Mouse (Mus musculus) kidney, embryonic 15.5 days (tissue): Measurements from ENCODE around the gene Tbc1d2b. TPM values are rescaled to one million over a fixed set of nuclear protein-coding genes. Genes with fewer than 3 reads are reported as not detected.
A peak's percentile ranks its signal among the peaks of the same experiment; 100 is the strongest.

Experiments used
- ATAC-seq: fragments of 200-750 bp; cut with Nextera tagmentation; replicated peaks from 2 replicates; pipeline ENCODE4 v1.8.0; 2017; ENCODE audit warnings: moderate TSS enrichment; ENCODE audit not compliant: low FRiP score
- H3K27ac ChIP-seq: fragments of 300-500 bp; sonication (generic); 2 replicates; pipeline ENCODE4 v1.5.1; 2015; ENCODE audit warnings: mild to moderate bottlenecking, inconsistent platforms
- H3K27me3 ChIP-seq: fragments of 300-500 bp; sonication (generic); 2 replicates; pipeline ENCODE4 v1.6.1; 2015; ENCODE audit warnings: inconsistent platforms
- H3K36me3 ChIP-seq: fragments of 300-500 bp; sonication (generic); 2 replicates; pipeline ENCODE4 v1.6.1; 2015; ENCODE audit warnings: inconsistent platforms
- H3K4me1 ChIP-seq: fragments of 300-500 bp; sonication (generic); 2 replicates; pipeline ENCODE4 v1.6.1; 2015; ENCODE audit warnings: inconsistent platforms
- H3K4me2 ChIP-seq: fragments of 300-500 bp; sonication (generic); 2 replicates; pipeline ENCODE4 v1.6.1; 2015; ENCODE audit warnings: moderate library complexity, mild to moderate bottlenecking, inconsistent platforms
- H3K4me3 ChIP-seq: fragments of 300-500 bp; sonication (generic); replicated peaks from 2 replicates; pipeline ENCODE4 v1.5.1; 2015; ENCODE audit warnings: mild to moderate bottlenecking, inconsistent platforms
- H3K9ac ChIP-seq: fragments of 300-500 bp; sonication (generic); 2 replicates; pipeline ENCODE4 v1.6.1; 2015; ENCODE audit warnings: mild to moderate bottlenecking, inconsistent platforms
- H3K9me3 ChIP-seq: fragments of 300-500 bp; sonication (generic); replicated peaks from 2 replicates; pipeline ENCODE4 v1.6.1; 2016; ENCODE audit warnings: inconsistent platforms
- WGBS: fragments of 180-500 bp; shearing (Covaris S2); methylation state at CpG from one replicate; pipeline ENCODE4 v1.1.7; 2015; ENCODE audit warnings: mixed read lengths; 5-methylcytosine and 5-hydroxymethylcytosine counted together
- polyA plus RNA-seq: library from polyadenylated mRNA; unstranded; fragments of >200 nt; fragmentation: Nextera tagmentation; extraction: Ambion mirVana; gene quantifications from 2 replicates; pipeline ENCODE4 v1.2.1, GENCODE M21; 2015

Tbc1d2b gene
- polyA plus RNA-seq, 1 experiment from 2014 or later: 12.7 TPM

GRCm38 (mm10) chr9:90173330-90173729 lies 97.3 kb downstream of the Tbc1d2b start:
- Histone ChIP-seq H3K27me3 (no peaks in the 10 kb centered on the region), H3K9ac (no peak overlapping the region), H3K36me3 (peaks cover 24% of the 10 kb centered on the region), H3K27ac (no peak overlapping the region), H3K4me3 (no peak overlapping the region), H3K4me1 (no peaks in the 10 kb centered on the region), H3K9me3 (no peaks in the 10 kb centered on the region), H3K4me2 (no peak overlapping the region)
- no peak for ATAC-seq
- WGBS: 83% methylated on average over 3 of the region's 3 CpGs

- H3K9me3 ChIP-seq: no peaks in the 10 kb centered on the region
- H3K9ac ChIP-seq: no peak overlapping the region
- peaks cover 19% of the 10 kb centered on the region for H3K36me3 ChIP-seq
- H3K27me3 ChIP-seq: no peaks in the 10 kb centered on the region
- no peak overlapping the region for H3K27ac ChIP-seq
- ATAC-seq: no peak
- no peak overlapping the region for H3K4me3 ChIP-seq
- H3K4me1 ChIP-seq: no peaks in the 10 kb centered on the region
- WGBS: 80% methylated on average over 8 of the region's 8 CpGs
- H3K4me2 ChIP-seq: no peak overlapping the region
These were observed 97.9 kb downstream of the Tbc1d2b start for GRCm38 (mm10) chr9:90172528-90173321.

- no peak overlapping the region for H3K27ac ChIP-seq
- 97% methylated on average over 19 of the region's 19 CpGs for WGBS
These were observed 99.2 kb downstream of the Tbc1d2b start for GRCm38 (mm10) chr9:90171421-90171820.

GRCm38 (mm10) chr9:90169965-90170364 lies 100.6 kb downstream of the Tbc1d2b start:
- no peak for ATAC-seq
- Histone ChIP-seq H3K27ac (no peak overlapping the region), H3K4me1 (peaks cover 3% of the 10 kb centered on the region; the same call in 1 of the 2 replicates), H3K9me3 (no peaks in the 10 kb centered on the region), H3K27me3 (no peaks in the 10 kb centered on the region), H3K36me3 (peaks cover 17% of the 10 kb centered on the region), H3K4me2 (no peak overlapping the region), H3K4me3 (no peak overlapping the region), H3K9ac (no peak overlapping the region)
- 51% methylated on average over 4 of the region's 4 CpGs for WGBS

More at GRCm38 (mm10) chr9:90171421-90171820, 99.2 kb downstream of the Tbc1d2b start:
- no peak for ATAC-seq
- Histone ChIP-seq H3K4me2 (no peak overlapping the region), H3K4me3 (no peak overlapping the region), H3K9me3 (no peaks in the 10 kb centered on the region), H3K9ac (no peak overlapping the region), H3K36me3 (peaks cover 18% of the 10 kb centered on the region), H3K27me3 (no peaks in the 10 kb centered on the region), H3K4me1 (peaks cover 3% of the 10 kb centered on the region; the same call in 1 of the 2 replicates)

GRCm38 (mm10) chr9:90166615-90167014 lies 104.0 kb downstream of the Tbc1d2b start:
- H3K9ac ChIP-seq: no peak overlapping the region
- ATAC-seq: no peak
- H3K9me3 ChIP-seq: no peaks in the 10 kb centered on the region
- 0 out of 2 replicates have a peak, but pooled peaks cover 4% of the 10 kb centered on the region for H3K27me3 ChIP-seq
- peaks cover 4% of the 10 kb centered on the region for H3K36me3 ChIP-seq
- WGBS: 49% methylated on average over 5 of the region's 5 CpGs
- no peak overlapping the region for H3K27ac ChIP-seq
- H3K4me2 ChIP-seq: no peak overlapping the region
- H3K4me3 ChIP-seq: no peak overlapping the region
- peaks cover 17% of the 10 kb centered on the region for H3K4me1 ChIP-seq

GRCm38 (mm10) chr9:90165590-90165989 lies 105.0 kb downstream of the Tbc1d2b start:
- H3K4me2 ChIP-seq: no peak overlapping the region
- H3K27me3 ChIP-seq: 0 out of 2 replicates have a peak, but pooled peaks cover 4% of the 10 kb centered on the region
- no peak for ATAC-seq
- no peak overlapping the region for H3K27ac ChIP-seq
- H3K4me3 ChIP-seq: no peak overlapping the region
- H3K4me1 ChIP-seq: peaks cover 17% of the 10 kb centered on the region
- H3K9ac ChIP-seq: no peak overlapping the region
- H3K9me3 ChIP-seq: no peaks in the 10 kb centered on the region
- H3K36me3 ChIP-seq: no peaks in the 10 kb centered on the region
- 86% methylated on average over 4 of the region's 4 CpGs for WGBS

GRCm38 (mm10) chr9:90164670-90165453 lies 105.7 kb downstream of the Tbc1d2b start:
- Histone ChIP-seq H3K9ac (no peak overlapping the region), H3K27me3 (0 out of 2 replicates have a peak, but pooled peaks cover 4% of the 10 kb centered on the region), H3K27ac (no peak overlapping the region), H3K4me1 (peaks cover 17% of the 10 kb centered on the region), H3K36me3 (no peaks in the 10 kb centered on the region), H3K4me3 (0 out of 2 replicates have a peak overlapping the region, but pooled peaks have one; percentile 64), H3K4me2 (peak overlapping the region; percentile 92), H3K9me3 (no peaks in the 10 kb centered on the region)
- WGBS: 70% methylated on average over 4 of the region's 4 CpGs
- no peak for ATAC-seq

- Histone ChIP-seq H3K27me3 (0 out of 2 replicates have a peak, but pooled peaks cover 4% of the 10 kb centered on the region), H3K27ac (peak overlapping the region; percentile 67; the same call in 1 of the 2 replicates), H3K36me3 (no peaks in the 10 kb centered on the region), H3K9me3 (no peaks in the 10 kb centered on the region), H3K4me1 (peaks cover 17% of the 10 kb centered on the region), H3K4me3 (peak overlapping the region; percentile 64), H3K9ac (peak overlapping the region; percentile 59), H3K4me2 (peak overlapping the region; percentile 92)
- peak; percentile 53; the same call in 1 of the 2 replicates for ATAC-seq
- WGBS: under 1% methylated on average over 18 of the region's 18 CpGs
These were observed 106.9 kb downstream of the Tbc1d2b start for GRCm38 (mm10) chr9:90163749-90164095.

- Histone ChIP-seq H3K9me3 (no peaks in the 10 kb centered on the region), H3K9ac (peak within 1 kb of the TSS; percentile 59), H3K27ac (peak within 1 kb of the TSS; percentile 67), H3K4me3 (peak within 1 kb of the TSS; percentile 64), H3K4me2 (peak within 1 kb of the TSS; percentile 92), H3K36me3 (no peaks in the 10 kb centered on the region), H3K27me3 (0 out of 2 replicates have a peak, but pooled peaks cover 4% of the 10 kb centered on the region), H3K4me1 (peaks cover 17% of the 10 kb centered on the region)
- peak; percentile 80 for ATAC-seq
- under 1% methylated on average over 52 of the region's 60 CpGs for WGBS
These were observed 107.5 kb downstream of the Tbc1d2b start, which contains the start of gene Adamts7 for GRCm38 (mm10) chr9:90162926-90163748. Gene Adamts7, plus strand, starts transcription at chr9:90163069.

- H3K9ac ChIP-seq: peak overlapping the region; percentile 59
- peak overlapping the region; percentile 92 for H3K4me2 ChIP-seq
- no peaks in the 10 kb centered on the region for H3K36me3 ChIP-seq
- peaks cover 17% of the 10 kb centered on the region for H3K4me1 ChIP-seq
- H3K9me3 ChIP-seq: no peaks in the 10 kb centered on the region
- H3K27me3 ChIP-seq: 0 out of 2 replicates have a peak, but pooled peaks cover 4% of the 10 kb centered on the region
- H3K27ac ChIP-seq: peak overlapping the region; percentile 67; the same call in 1 of the 2 replicates
- peak overlapping the region; percentile 64 for H3K4me3 ChIP-seq
- peak; percentile 93 for ATAC-seq
- WGBS: 9% methylated on average over 27 of the region's 29 CpGs
These were observed 108.2 kb downstream of the Tbc1d2b start for GRCm38 (mm10) chr9:90162243-90162925.
